Mouse (Mus musculus) E14TG2a.4 (cell line): ENCODE data around the gene Dock7.

ENCODE experiments used
- CTCF ChIP-seq: conservative IDR thresholded peaks from 2 replicates; pipeline ENCODE4 v1.5.1; 2014; ENCODE audit warnings: low read length
- NANOG ChIP-seq: IDR thresholded peaks from 2 replicates; pipeline ENCODE4 v1.6.1; 2014; ENCODE audit warnings: borderline replicate concordance, low read length, mixed read lengths
- POU5F1 ChIP-seq: IDR thresholded peaks from 2 replicates; pipeline ENCODE4 v1.6.1; 2014; ENCODE audit warnings: low read length, borderline replicate concordance

DNA sequence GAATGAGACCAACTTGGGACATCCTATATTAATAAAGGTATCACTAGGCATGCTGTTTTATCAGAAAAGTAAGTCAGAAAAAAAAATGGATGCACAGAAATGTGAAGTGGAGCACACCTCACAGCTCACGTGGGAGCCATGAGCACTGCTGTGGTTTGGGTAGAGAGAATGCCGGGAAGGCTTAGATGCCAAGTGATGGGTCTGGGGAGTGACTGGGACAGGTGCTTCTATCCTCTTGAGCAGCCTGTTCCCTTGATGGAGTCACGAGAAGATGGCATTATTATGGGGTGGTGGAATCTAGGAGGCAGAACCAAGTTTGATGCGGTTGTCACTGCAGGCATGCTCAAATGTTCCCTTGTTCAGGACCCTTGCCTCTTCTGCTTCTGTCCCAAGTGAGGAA, 109.7 kb downstream of the Dock7 start:
- no peak for TF ChIP-seq CTCF
- no peak for TF ChIP-seq NANOG
- no peak for TF ChIP-seq POU5F1
